Mouse (Mus musculus) olfactory bulb, adult 2 months (tissue): ENCODE data around the gene Prkn. TPM values are rescaled to one million over a fixed set of nuclear protein-coding genes. Genes with fewer than 3 reads are reported as not detected.

Source experiments
- H3K27ac ChIP-seq: fragments of 200-500 bp; 2 replicates; pipeline ENCODE4 v1.5.1; 2012; ENCODE audit warnings: low read depth, low read length; ENCODE audit not compliant: insufficient read depth
- H3K4me1 ChIP-seq: fragments of 200-500 bp; 2 replicates; pipeline ENCODE4 v1.6.1; 2012; ENCODE audit warnings: low read length; ENCODE audit not compliant: control insufficient read depth, insufficient read depth
- H3K4me3 ChIP-seq: fragments of 200-500 bp; 2 replicates; pipeline ENCODE4 v1.5.1; 2012; ENCODE audit warnings: mild to moderate bottlenecking, low read depth, low read length, moderate library complexity; ENCODE audit not compliant: insufficient read depth
- CTCF ChIP-seq: fragments of 200-500 bp; IDR thresholded peaks from 2 replicates; pipeline ENCODE4 v1.5.1; 2012; ENCODE audit warnings: low read depth, mild to moderate bottlenecking, low read length, moderate library complexity; ENCODE audit not compliant: insufficient read depth
- POLR2A ChIP-seq: fragments of 200-500 bp; IDR thresholded peaks from 2 replicates; pipeline ENCODE4 v1.6.1; 2012; ENCODE audit warnings: mild to moderate bottlenecking, low read depth, low read length, moderate library complexity; ENCODE audit not compliant: insufficient read depth
- WGBS: fragments of 180-500 bp; shearing (Covaris S2); methylation state at CpG from one replicate; pipeline ENCODE4 v1.1.7; 2018; 5-methylcytosine and 5-hydroxymethylcytosine counted together
- polyA plus RNA-seq: library from polyadenylated mRNA; stranded (reverse); fragments of >200 nt; gene quantifications from 2 replicates; pipeline ENCODE4 v1.2.4, GENCODE M21; 2012; ENCODE audit warnings: low replicate concordance; ENCODE audit not compliant: missing spikeins, insufficient read depth, insufficient read length

Gene Prkn
- polyA plus RNA-seq, 1 experiment, result not detected

GRCm38 (mm10) chr17:11727101-11727500, 886.9 kb downstream of the Prkn start:
- no peak overlapping the region for H3K27ac ChIP-seq
- peaks cover 18% of the 10 kb centered on the region for H3K4me1 ChIP-seq
- TF ChIP-seq CTCF, result no peak
- no peak for TF ChIP-seq POLR2A
- 69% methylated on average over 1 of the region's 1 CpGs for WGBS
- no peak overlapping the region for H3K4me3 ChIP-seq

GRCm38 (mm10) chr17:11728294-11728693, 888.1 kb downstream of the Prkn start:
- no peak overlapping the region for H3K4me3 ChIP-seq
- H3K27ac ChIP-seq, result no peak overlapping the region
- peaks cover 15% of the 10 kb centered on the region for H3K4me1 ChIP-seq
- TF ChIP-seq POLR2A (no peak), CTCF (no peak)
- WGBS, result 27% methylated on average over 2 of the region's 2 CpGs

- Histone ChIP-seq H3K4me3 (no peak overlapping the region), H3K4me1 (peaks cover 4% of the 10 kb centered on the region; the same call in 1 of the 2 replicates), H3K27ac (no peak overlapping the region)
- TF ChIP-seq POLR2A (no peak), CTCF (no peak)
- WGBS, result 49% methylated on average over 12 of the region's 12 CpGs
Observed at GRCm38 (mm10) chr17:11730656-11731594, 890.7 kb downstream of the Prkn start.

GRCm38 (mm10) chr17:11735158-11735877, 895.1 kb downstream of the Prkn start:
- no peak overlapping the region for H3K4me3 ChIP-seq
- no peak overlapping the region for H3K27ac ChIP-seq
- 80% methylated on average over 12 of the region's 12 CpGs for WGBS
- H3K4me1 ChIP-seq, result no peaks in the 10 kb centered on the region
- TF ChIP-seq CTCF (no peak), POLR2A (no peak)

- Histone ChIP-seq H3K27ac (no peak overlapping the region), H3K4me3 (no peak overlapping the region), H3K4me1 (no peaks in the 10 kb centered on the region)
- TF ChIP-seq CTCF (no peak), POLR2A (no peak)
- WGBS, result 77% methylated on average over 3 of the region's 3 CpGs
Observed at GRCm38 (mm10) chr17:11736531-11736930, 896.3 kb downstream of the Prkn start.

- WGBS, result 92% methylated on average over 10 of the region's 10 CpGs
- H3K4me1 ChIP-seq, result no peaks in the 10 kb centered on the region
- TF ChIP-seq POLR2A, result no peak
- no peak for TF ChIP-seq CTCF
Observed at GRCm38 (mm10) chr17:11737905-11738304, 897.7 kb downstream of the Prkn start.

GRCm38 (mm10) chr17:11740716-11741115, 900.5 kb downstream of the Prkn start:
- TF ChIP-seq CTCF (no peak), POLR2A (no peak)
- no peaks in the 10 kb centered on the region for H3K4me1 ChIP-seq

More at GRCm38 (mm10) chr17:11737905-11738304, 897.7 kb downstream of the Prkn start:
- Histone ChIP-seq H3K27ac (no peak overlapping the region), H3K4me3 (no peak overlapping the region)

GRCm38 (mm10) chr17:11741161-11741560, 901.0 kb downstream of the Prkn start:
- H3K4me1 ChIP-seq, result no peaks in the 10 kb centered on the region
- no peak overlapping the region for H3K4me3 ChIP-seq
- TF ChIP-seq POLR2A (no peak), CTCF (no peak)
- WGBS, result 91% methylated on average over 5 of the region's 5 CpGs
- no peak overlapping the region for H3K27ac ChIP-seq

More at GRCm38 (mm10) chr17:11740716-11741115, 900.5 kb downstream of the Prkn start:
- Histone ChIP-seq H3K4me3 (no peak overlapping the region), H3K27ac (no peak overlapping the region)

- Histone ChIP-seq H3K4me1 (no peaks in the 10 kb centered on the region), H3K27ac (no peak overlapping the region), H3K4me3 (no peak overlapping the region)
- WGBS, result 93% methylated on average over 2 of the region's 2 CpGs
- TF ChIP-seq CTCF, result no peak
- no peak for TF ChIP-seq POLR2A
Observed at GRCm38 (mm10) chr17:11751251-11751650, 911.1 kb downstream of the Prkn start.
